Mouse (Mus musculus): Measurements from ENCODE around the gene L3mbtl1. TPM values are rescaled to one million over a fixed set of nuclear protein-coding genes. Genes with fewer than 3 reads are reported as not detected.

Gene L3mbtl1
- polyA plus RNA-seq, 1 experiment from 2014 or later = 0.09 TPM

DNA sequence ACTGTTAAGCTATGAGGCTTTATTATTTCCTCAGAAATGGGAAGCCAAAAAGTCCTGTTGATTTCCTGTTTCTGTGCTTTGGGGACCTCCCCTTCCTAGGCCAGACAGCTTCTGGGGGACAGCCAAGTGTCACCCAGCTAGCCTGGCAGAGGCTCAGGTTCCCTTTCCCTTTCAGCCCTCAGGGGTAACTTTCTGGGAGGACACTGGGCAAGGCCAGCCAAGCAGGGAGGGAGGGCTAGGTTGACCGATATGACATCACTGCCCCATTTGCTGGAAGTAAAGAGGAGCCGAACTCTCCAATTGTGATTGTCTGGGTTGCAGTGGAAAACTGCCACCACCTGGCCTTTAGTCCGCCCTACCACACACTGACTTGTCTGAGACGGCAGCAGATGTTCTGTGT, 32.7 kb downstream of the L3mbtl1 start:
- Histone ChIP-seq H3K4me2 (ENCODE audit: low read depth, low read length) (no peak overlapping the region), H3K9me3 (ENCODE audit: control insufficient read depth, low read length) (no peaks in the 10 kb centered on the region), H3K4me1 (replicated peaks; ENCODE audit: control insufficient read depth, insufficient read depth, low read length) (no peaks in the 10 kb centered on the region), H3K27me3 (ENCODE audit: control insufficient read depth, insufficient read depth, low read depth, low read length) (no peaks in the 10 kb centered on the region), H3K4me3 (ENCODE audit: low read length) (no peak overlapping the region), H3K36me3 (ENCODE audit: control insufficient read depth, insufficient read depth, low read length) (no peaks in the 10 kb centered on the region), H3K9ac (ENCODE audit: low read length) (no peak overlapping the region), H3K27ac (ENCODE audit: low read length) (no peak overlapping the region)
- peak; percentile 30; the same call in 1 of the 2 replicates for ATAC-seq (ENCODE audit: low read depth)
- 64% methylated on average over 4 of the region's 4 CpGs for WGBS

DNA sequence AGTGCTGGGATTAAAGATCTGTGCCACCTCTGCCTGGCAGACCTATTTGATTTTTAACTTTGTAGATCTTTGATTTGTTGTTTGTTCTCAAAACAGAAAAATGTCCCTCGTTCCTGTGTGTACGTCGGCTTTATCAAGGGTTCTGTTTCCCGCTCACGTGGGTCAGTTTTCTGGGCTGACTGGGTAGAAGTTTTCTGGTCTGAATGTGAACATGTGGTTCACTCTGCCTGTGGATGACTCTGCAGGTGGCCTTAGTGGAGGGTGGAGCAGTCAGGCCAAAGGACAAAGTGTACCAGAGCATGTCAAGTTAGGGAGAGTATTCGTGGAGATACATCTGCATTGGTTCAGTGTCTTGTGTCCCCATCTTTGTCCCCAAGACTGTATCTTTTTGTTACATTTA, 41.1 kb downstream of the L3mbtl1 start:
- WGBS = 82% methylated on average over 6 of the region's 6 CpGs

GRCm38 (mm10) chr2:162985923-162986322, 42.7 kb downstream of the L3mbtl1 start:
- H3K4me2 ChIP-seq (ENCODE audit: low read depth, low read length) = no peak overlapping the region
- no peak overlapping the region for H3K27ac ChIP-seq (ENCODE audit: low read length)
- H3K4me1 ChIP-seq (replicated peaks; ENCODE audit: control insufficient read depth, insufficient read depth, low read length) = no peaks in the 10 kb centered on the region
- no peaks in the 10 kb centered on the region for H3K36me3 ChIP-seq (ENCODE audit: control insufficient read depth, insufficient read depth, low read length)
- H3K27me3 ChIP-seq (ENCODE audit: control insufficient read depth, insufficient read depth, low read depth, low read length) = no peaks in the 10 kb centered on the region
- H3K4me3 ChIP-seq (ENCODE audit: low read length) = no peak overlapping the region
- peak; percentile 79 for ATAC-seq (ENCODE audit: low read depth)
- 35% methylated on average over 3 of the region's 3 CpGs for WGBS
- H3K9ac ChIP-seq (ENCODE audit: low read length) = no peak overlapping the region
- no peaks in the 10 kb centered on the region for H3K9me3 ChIP-seq (ENCODE audit: control insufficient read depth, low read length)

More for the DNA sequence above, 41.1 kb downstream of the L3mbtl1 start:
- Histone ChIP-seq H3K36me3 (ENCODE audit: control insufficient read depth, insufficient read depth, low read length) (no peaks in the 10 kb centered on the region), H3K27ac (ENCODE audit: low read length) (no peak overlapping the region), H3K9ac (ENCODE audit: low read length) (no peak overlapping the region), H3K27me3 (ENCODE audit: control insufficient read depth, insufficient read depth, low read depth, low read length) (no peaks in the 10 kb centered on the region), H3K4me1 (replicated peaks; ENCODE audit: control insufficient read depth, insufficient read depth, low read length) (no peaks in the 10 kb centered on the region), H3K4me2 (ENCODE audit: low read depth, low read length) (no peak overlapping the region), H3K4me3 (ENCODE audit: low read length) (no peak overlapping the region), H3K9me3 (ENCODE audit: control insufficient read depth, low read length) (no peaks in the 10 kb centered on the region)
- no peak for ATAC-seq (ENCODE audit: low read depth)

- H3K9ac ChIP-seq (ENCODE audit: low read length) = no peak overlapping the region
- H3K4me3 ChIP-seq (ENCODE audit: low read length) = no peak overlapping the region
- H3K27ac ChIP-seq (ENCODE audit: low read length) = no peak overlapping the region
- H3K4me2 ChIP-seq (ENCODE audit: low read depth, low read length) = no peak overlapping the region
- WGBS = 63% methylated on average over 3 of the region's 3 CpGs
- H3K27me3 ChIP-seq (ENCODE audit: control insufficient read depth, insufficient read depth, low read depth, low read length) = no peaks in the 10 kb centered on the region
- no peaks in the 10 kb centered on the region for H3K9me3 ChIP-seq (ENCODE audit: control insufficient read depth, low read length)
- ATAC-seq (ENCODE audit: low read depth) = no peak
- H3K36me3 ChIP-seq (ENCODE audit: control insufficient read depth, insufficient read depth, low read length) = no peaks in the 10 kb centered on the region
- H3K4me1 ChIP-seq (replicated peaks; ENCODE audit: control insufficient read depth, insufficient read depth, low read length) = no peaks in the 10 kb centered on the region
Measured at GRCm38 (mm10) chr2:162986764-162987163, 43.5 kb downstream of the L3mbtl1 start.

- no peaks in the 10 kb centered on the region for H3K9me3 ChIP-seq (ENCODE audit: control insufficient read depth, low read length)
- no peak within 1 kb of the TSS for H3K27ac ChIP-seq (ENCODE audit: low read length)
- H3K36me3 ChIP-seq (ENCODE audit: control insufficient read depth, insufficient read depth, low read length) = no peaks in the 10 kb centered on the region
- H3K27me3 ChIP-seq (ENCODE audit: control insufficient read depth, insufficient read depth, low read depth, low read length) = no peaks in the 10 kb centered on the region
- no peak within 1 kb of the TSS for H3K4me2 ChIP-seq (ENCODE audit: low read depth, low read length)
- WGBS = 41% methylated on average over 8 of the region's 8 CpGs
- ATAC-seq (ENCODE audit: low read depth) = no peak
- H3K9ac ChIP-seq (ENCODE audit: low read length) = no peak within 1 kb of the TSS
- H3K4me3 ChIP-seq (ENCODE audit: low read length) = no peak within 1 kb of the TSS
- no peaks in the 10 kb centered on the region for H3K4me1 ChIP-seq (replicated peaks; ENCODE audit: control insufficient read depth, insufficient read depth, low read length)
Measured at GRCm38 (mm10) chr2:162987218-162987617, 43.9 kb downstream of the L3mbtl1 start, which contains the start of gene Sgk2. TSS of gene Sgk2 (plus strand) at chr2:162987330.

DNA sequence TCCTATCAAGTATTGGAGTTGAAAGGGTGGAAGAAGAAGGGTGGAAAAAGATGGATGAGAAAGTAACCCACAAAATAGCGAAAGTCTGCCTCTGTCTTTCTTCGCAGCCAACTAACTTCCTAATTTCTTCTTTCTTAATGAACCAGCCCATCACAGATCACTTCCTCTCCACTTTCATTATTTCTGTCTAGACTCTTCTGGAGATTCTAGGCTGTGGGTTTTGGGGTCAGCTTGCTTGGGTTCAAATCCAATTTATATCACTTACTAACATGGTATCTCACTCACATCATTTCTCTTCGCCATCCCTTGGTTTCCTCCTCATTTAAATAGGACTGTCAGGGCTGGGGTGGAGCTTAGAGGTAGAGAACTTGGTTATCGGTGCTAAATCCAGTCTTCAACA, 45.0 kb downstream of the L3mbtl1 start:
- Histone ChIP-seq H3K27ac (ENCODE audit: low read length) (no peak overlapping the region), H3K4me3 (ENCODE audit: low read length) (no peak overlapping the region), H3K9ac (ENCODE audit: low read length) (no peak overlapping the region), H3K9me3 (ENCODE audit: control insufficient read depth, low read length) (no peaks in the 10 kb centered on the region), H3K27me3 (ENCODE audit: control insufficient read depth, insufficient read depth, low read depth, low read length) (no peaks in the 10 kb centered on the region), H3K4me1 (replicated peaks; ENCODE audit: control insufficient read depth, insufficient read depth, low read length) (no peaks in the 10 kb centered on the region), H3K36me3 (ENCODE audit: control insufficient read depth, insufficient read depth, low read length) (no peaks in the 10 kb centered on the region), H3K4me2 (ENCODE audit: low read depth, low read length) (no peak overlapping the region)
- ATAC-seq (ENCODE audit: low read depth) = no peak
- WGBS = 79% methylated on average over 4 of the region's 4 CpGs

- Histone ChIP-seq H3K4me2 (ENCODE audit: low read depth, low read length) (no peak overlapping the region), H3K9ac (ENCODE audit: low read length) (no peak overlapping the region), H3K4me3 (ENCODE audit: low read length) (no peak overlapping the region), H3K27ac (ENCODE audit: low read length) (no peak overlapping the region), H3K4me1 (replicated peaks; ENCODE audit: control insufficient read depth, insufficient read depth, low read length) (no peaks in the 10 kb centered on the region), H3K9me3 (ENCODE audit: control insufficient read depth, low read length) (no peaks in the 10 kb centered on the region), H3K36me3 (ENCODE audit: control insufficient read depth, insufficient read depth, low read length) (no peaks in the 10 kb centered on the region), H3K27me3 (ENCODE audit: control insufficient read depth, insufficient read depth, low read depth, low read length) (no peaks in the 10 kb centered on the region)
- 0 out of 2 replicates have a peak, but pooled peaks have one; percentile 23 for ATAC-seq (ENCODE audit: low read depth)
- WGBS = 31% methylated on average over 6 of the region's 6 CpGs
Measured at GRCm38 (mm10) chr2:162991394-162992083, 48.3 kb downstream of the L3mbtl1 start.

GRCm38 (mm10) chr2:162992084-162992437, 48.8 kb downstream of the L3mbtl1 start:
- Histone ChIP-seq H3K4me1 (replicated peaks; ENCODE audit: control insufficient read depth, insufficient read depth, low read length) (no peaks in the 10 kb centered on the region), H3K27me3 (ENCODE audit: control insufficient read depth, insufficient read depth, low read depth, low read length) (no peaks in the 10 kb centered on the region), H3K9me3 (ENCODE audit: control insufficient read depth, low read length) (no peaks in the 10 kb centered on the region), H3K4me3 (ENCODE audit: low read length) (no peak overlapping the region), H3K4me2 (ENCODE audit: low read depth, low read length) (no peak overlapping the region), H3K27ac (ENCODE audit: low read length) (no peak overlapping the region), H3K36me3 (ENCODE audit: control insufficient read depth, insufficient read depth, low read length) (no peaks in the 10 kb centered on the region), H3K9ac (ENCODE audit: low read length) (no peak overlapping the region)
- no peak for ATAC-seq (ENCODE audit: low read depth)

DNA sequence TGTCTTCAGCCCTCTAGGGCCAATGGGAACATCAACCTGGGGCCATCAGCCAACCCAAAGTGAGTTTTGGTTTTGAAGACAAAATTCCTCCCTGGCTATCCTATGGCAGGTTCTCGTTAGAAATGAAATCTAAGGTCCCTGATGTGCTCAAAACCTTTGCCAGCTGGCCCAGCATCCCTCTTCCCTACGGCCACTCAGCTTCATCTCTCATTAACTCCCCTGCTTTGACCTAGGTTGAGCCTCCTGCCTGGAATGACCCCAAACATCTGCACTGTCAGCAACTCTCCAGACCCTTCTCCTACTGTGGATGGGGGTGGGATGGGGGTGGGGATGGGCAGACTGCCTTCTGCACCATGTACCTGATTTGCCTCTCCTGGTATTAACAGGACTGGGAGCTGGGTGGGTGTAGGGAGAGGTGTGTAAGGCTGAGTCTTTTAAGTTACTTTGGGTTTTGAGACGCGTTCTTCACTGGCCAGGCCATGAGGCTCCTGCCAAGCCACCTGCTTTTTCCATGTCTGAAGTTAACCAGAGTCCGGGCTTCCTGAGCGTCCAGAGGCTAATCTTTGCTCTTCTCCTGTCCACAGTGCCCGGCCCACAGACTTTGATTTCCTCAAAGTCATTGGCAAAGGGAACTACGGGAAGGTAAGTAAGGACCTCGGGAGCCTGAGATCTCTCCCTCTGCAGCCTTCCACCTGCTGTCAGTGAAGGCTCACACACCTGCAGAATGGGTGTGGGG, 50.8 kb downstream of the L3mbtl1 start:
- H3K9ac ChIP-seq (ENCODE audit: low read length) = no peak overlapping the region
- no peak for ATAC-seq (ENCODE audit: low read depth)
- no peaks in the 10 kb centered on the region for H3K4me1 ChIP-seq (replicated peaks; ENCODE audit: control insufficient read depth, insufficient read depth, low read length)
- H3K4me2 ChIP-seq (ENCODE audit: low read depth, low read length) = no peak overlapping the region
- no peaks in the 10 kb centered on the region for H3K27me3 ChIP-seq (ENCODE audit: control insufficient read depth, insufficient read depth, low read depth, low read length)
- H3K36me3 ChIP-seq (ENCODE audit: control insufficient read depth, insufficient read depth, low read length) = no peaks in the 10 kb centered on the region
- no peak overlapping the region for H3K4me3 ChIP-seq (ENCODE audit: low read length)
- H3K9me3 ChIP-seq (ENCODE audit: control insufficient read depth, low read length) = no peaks in the 10 kb centered on the region
- H3K27ac ChIP-seq (ENCODE audit: low read length) = no peak overlapping the region
- 75% methylated on average over 9 of the region's 9 CpGs for WGBS
